In the genomic region with DNA sequence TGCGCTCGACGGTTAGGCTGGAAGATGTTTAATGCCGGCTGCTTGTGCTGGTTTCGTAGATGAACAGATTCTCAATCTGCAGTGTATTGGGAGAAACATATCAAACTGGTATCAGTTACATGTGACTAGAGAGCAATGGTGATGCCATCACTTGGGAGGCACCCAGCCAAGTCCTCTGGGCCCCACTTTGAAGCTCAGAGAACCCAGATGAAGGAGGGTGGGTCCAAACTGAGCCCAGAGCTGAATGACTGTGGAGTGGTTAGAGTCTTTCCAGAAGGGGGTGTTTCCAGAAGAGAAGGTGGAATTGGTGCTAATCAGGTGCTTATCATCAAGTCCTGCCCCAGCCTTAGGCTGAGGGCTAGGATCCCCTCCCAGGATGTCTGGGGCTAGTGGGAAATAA, we compare ENCODE assay signal across 16 mouse cellular contexts. TPM values are rescaled to one million over a fixed set of nuclear protein-coding genes. Genes with fewer than 3 reads are reported as not detected.
DNase-seq lines count a peak whose midpoint lies in the region; ATAC-seq and TF ChIP-seq lines count a peak whose summit lies in the region.
"Had no signal": no experiment of that assay in that cellular context is flagged by ENCODE, and none has a peak within 500 bp of the region (broad histone marks: within the 10 kb centered on the region; RNA-seq: fewer than 3 reads in every experiment).

No protein-coding gene starts in this region.

- no peak overlapping the region for H3K4me3 ChIP-seq in hindbrain, embryonic 12.5 days
- H3K4me3 ChIP-seq in hindbrain, embryonic 10.5 days: no peak overlapping the region
- no peak overlapping the region for H3K4me3 ChIP-seq in hindbrain, postnatal 0 days (ENCODE audit: low read length)
- H3K4me3 ChIP-seq in midbrain, embryonic 13.5 days (replicated peaks): no peak overlapping the region
- no peak overlapping the region for H3K4me3 ChIP-seq in neural tube, embryonic 14.5 days (ENCODE audit: low read depth, low read length)
- H3K4me3 ChIP-seq: embryonic facial prominence, embryonic 12.5 days; erythroblast, embryonic 14.5 days; forebrain, embryonic 15.5 days; liver, embryonic 15.5 days had no signal

- H3K27ac ChIP-seq in hindbrain, embryonic 12.5 days: no peak overlapping the region
- no peak overlapping the region for H3K27ac ChIP-seq in hindbrain, embryonic 10.5 days
- H3K27ac ChIP-seq in hindbrain, postnatal 0 days: no peak overlapping the region
- no peak overlapping the region for H3K27ac ChIP-seq in midbrain, embryonic 13.5 days
- no peak overlapping the region for H3K27ac ChIP-seq in neural tube, embryonic 14.5 days (ENCODE audit: low read depth, low read length)
- H3K27ac ChIP-seq: embryonic facial prominence, embryonic 12.5 days; forebrain, embryonic 15.5 days; liver, embryonic 15.5 days had no signal

- no peak for ATAC-seq in hindbrain, embryonic 12.5 days (ENCODE audit: low FRiP score)
- ATAC-seq in hindbrain, postnatal 0 days: no peak
- ATAC-seq in midbrain, embryonic 13.5 days: no peak
- ATAC-seq in neural tube, embryonic 14.5 days (ENCODE audit: low read depth): no peak
- ATAC-seq: forebrain, embryonic 15.5 days had no signal

- no peaks in the 10 kb centered on the region for H3K36me3 ChIP-seq in hindbrain, embryonic 12.5 days
- no peaks in the 10 kb centered on the region for H3K36me3 ChIP-seq in hindbrain, embryonic 10.5 days
- no peaks in the 10 kb centered on the region for H3K36me3 ChIP-seq in hindbrain, postnatal 0 days (ENCODE audit: insufficient read depth, low read length)
- no peaks in the 10 kb centered on the region for H3K36me3 ChIP-seq in midbrain, embryonic 13.5 days
- H3K36me3 ChIP-seq in neural tube, embryonic 14.5 days (ENCODE audit: control insufficient read depth, insufficient read depth, low read length): no peaks in the 10 kb centered on the region
- H3K36me3 ChIP-seq: embryonic facial prominence, embryonic 12.5 days; forebrain, embryonic 15.5 days; liver, embryonic 15.5 days had no signal

- peak overlapping the region; percentile 25 for H3K4me2 ChIP-seq in hindbrain, embryonic 12.5 days (replicated peaks)
- peak overlapping the region; percentile 94 for H3K4me2 ChIP-seq in hindbrain, postnatal 0 days (ENCODE audit: low read depth, low read length)
- peak overlapping the region; percentile 98 for H3K4me2 ChIP-seq in midbrain, embryonic 13.5 days (replicated peaks)
- H3K4me2 ChIP-seq in neural tube, embryonic 14.5 days (ENCODE audit: low read depth, low read length): 0 out of 2 replicates have a peak overlapping the region, but pooled peaks have one; percentile 11
- H3K4me2 ChIP-seq: embryonic facial prominence, embryonic 12.5 days; forebrain, embryonic 15.5 days; liver, embryonic 15.5 days had no signal

- TF ChIP-seq CTCF in hindbrain, postnatal 0 days (IDR thresholded peaks at IDR 0.05; ENCODE audit: low read depth): no peak

- H3K9ac ChIP-seq in hindbrain, embryonic 12.5 days: no peak overlapping the region
- no peak overlapping the region for H3K9ac ChIP-seq in hindbrain, postnatal 0 days (replicated peaks; ENCODE audit: low read length)
- H3K9ac ChIP-seq in midbrain, embryonic 13.5 days (replicated peaks): no peak overlapping the region
- no peak overlapping the region for H3K9ac ChIP-seq in neural tube, embryonic 14.5 days (replicated peaks; ENCODE audit: low read depth, low read length)
- H3K9ac ChIP-seq: embryonic facial prominence, embryonic 12.5 days; forebrain, embryonic 15.5 days; liver, embryonic 15.5 days had no signal

- no peak for DNase-seq in hindbrain, embryonic 10.5 days (ENCODE audit: low spot score)
- DNase-seq in hindbrain, postnatal 0 days (ENCODE audit: low spot score): no peak
- DNase-seq in liver: no peak
- no peak for DNase-seq in frontal cortex, adult 2 months (ENCODE audit: extremely low spot score in 1 of 2, low spot score in 1 of 2)
- DNase-seq: cerebellum, adult 2 months; gastrocnemius, postnatal 36 days; kidney, postnatal 10 days; layer of hippocampus, postnatal 36 days; thymus, postnatal 25 days had no signal

- peaks cover 23% of the 10 kb centered on the region for H3K27me3 ChIP-seq in hindbrain, embryonic 12.5 days
- H3K27me3 ChIP-seq in hindbrain, embryonic 10.5 days (ENCODE audit: insufficient read depth, poor library complexity, severe bottlenecking): peaks cover 72% of the 10 kb centered on the region
- no peaks in the 10 kb centered on the region for H3K27me3 ChIP-seq in hindbrain, postnatal 0 days (ENCODE audit: insufficient read depth, low read length)
- H3K27me3 ChIP-seq in midbrain, embryonic 13.5 days: peaks cover 11% of the 10 kb centered on the region; the same call in 1 of the 2 replicates
- no peaks in the 10 kb centered on the region for H3K27me3 ChIP-seq in neural tube, embryonic 14.5 days (ENCODE audit: control insufficient read depth, insufficient read depth, low read length)

- WGBS in hindbrain, embryonic 12.5 days: 88% methylated on average over 5 of the region's 5 CpGs
- 93% methylated on average over 5 of the region's 5 CpGs for WGBS in hindbrain, embryonic 10.5 days
- 75% methylated on average over 5 of the region's 5 CpGs for WGBS in hindbrain, postnatal 0 days
- 88% methylated on average over 5 of the region's 5 CpGs for WGBS in midbrain, embryonic 13.5 days
- WGBS in neural tube, embryonic 14.5 days: 52% methylated on average over 5 of the region's 5 CpGs

- H3K9me3 ChIP-seq in hindbrain, embryonic 12.5 days (replicated peaks): no peaks in the 10 kb centered on the region
- no peaks in the 10 kb centered on the region for H3K9me3 ChIP-seq in hindbrain, embryonic 10.5 days
- H3K9me3 ChIP-seq in hindbrain, postnatal 0 days (ENCODE audit: low read length): no peaks in the 10 kb centered on the region
- no peaks in the 10 kb centered on the region for H3K9me3 ChIP-seq in midbrain, embryonic 13.5 days
- no peaks in the 10 kb centered on the region for H3K9me3 ChIP-seq in neural tube, embryonic 14.5 days (ENCODE audit: control insufficient read depth, low read length)
- H3K9me3 ChIP-seq: embryonic facial prominence, embryonic 12.5 days; forebrain, embryonic 15.5 days; liver, embryonic 15.5 days had no signal

- H3K4me1 ChIP-seq in hindbrain, embryonic 12.5 days: peaks cover 33% of the 10 kb centered on the region
- H3K4me1 ChIP-seq in hindbrain, embryonic 10.5 days (replicated peaks): peaks cover 81% of the 10 kb centered on the region
- H3K4me1 ChIP-seq in hindbrain, postnatal 0 days (ENCODE audit: insufficient read depth, low read length): peaks cover 17% of the 10 kb centered on the region; the same call in 1 of the 2 replicates
- peaks cover 66% of the 10 kb centered on the region for H3K4me1 ChIP-seq in midbrain, embryonic 13.5 days (replicated peaks)
- peaks cover 11% of the 10 kb centered on the region; the same call in 1 of the 2 replicates for H3K4me1 ChIP-seq in neural tube, embryonic 14.5 days (ENCODE audit: control insufficient read depth, insufficient read depth, low read length)

RNA-seq across cellular contexts. Expression of gene Klhdc8a, which starts 2.8 kb away (rescaled TPM):
- 5.1 and 5.3 TPM in 2 replicates for polyA plus RNA-seq in hindbrain, embryonic 12.5 days (2016; fragmentation: Nextera tagmentation; extraction: Ambion mirVana)
- 1.0 and 3.5 TPM in 2 replicates for polyA plus RNA-seq in hindbrain, embryonic 10.5 days (2016; fragmentation: Nextera tagmentation; extraction: Ambion mirVana)
- total RNA-seq in hindbrain, postnatal 0 days (2014; rRNA removed): 23.0 and 26.0 TPM in 2 replicates
- 11.2 and 11.7 TPM in 2 replicates for polyA plus RNA-seq in hindbrain, postnatal 0 days (2015; fragmentation: Nextera tagmentation; extraction: Ambion mirVana)
- polyA plus RNA-seq in midbrain, embryonic 13.5 days (2015; fragmentation: Nextera tagmentation; extraction: Ambion mirVana): 6.3 and 6.7 TPM in 2 replicates
- polyA plus RNA-seq in neural tube, embryonic 14.5 days (2014; fragmentation: Nextera tagmentation; extraction: Ambion mirVana): 6.6 and 8.4 TPM in 2 replicates
- polyA plus RNA-seq in frontal cortex, adult 2 months (2012; rRNA removed): 8.8 and 10.1 TPM in 2 replicates
- polyA plus RNA-seq: erythroblast, embryonic 14.5 days had no signal

RNA-seq across cellular contexts. Expression of gene Nuak2, which starts 14.7 kb away (rescaled TPM):
- 29.7 and 30.0 TPM in 2 replicates for polyA plus RNA-seq in hindbrain, embryonic 12.5 days (2016; fragmentation: Nextera tagmentation; extraction: Ambion mirVana)
- polyA plus RNA-seq in hindbrain, embryonic 10.5 days (2016; fragmentation: Nextera tagmentation; extraction: Ambion mirVana): 42.3 and 44.4 TPM in 2 replicates
- 6.2 and 7.7 TPM in 2 replicates for total RNA-seq in hindbrain, postnatal 0 days (2014; rRNA removed)
- 7.4 and 7.9 TPM in 2 replicates for polyA plus RNA-seq in hindbrain, postnatal 0 days (2015; fragmentation: Nextera tagmentation; extraction: Ambion mirVana)
- 53.5 and 56.3 TPM in 2 replicates for polyA plus RNA-seq in midbrain, embryonic 13.5 days (2015; fragmentation: Nextera tagmentation; extraction: Ambion mirVana)
- 7.8 and 8.4 TPM in 2 replicates for polyA plus RNA-seq in neural tube, embryonic 14.5 days (2014; fragmentation: Nextera tagmentation; extraction: Ambion mirVana)
- polyA plus RNA-seq in frontal cortex, adult 2 months (2012; rRNA removed): 0.84 and 1.0 TPM in 2 replicates
- polyA plus RNA-seq: erythroblast, embryonic 14.5 days had no signal

Comparison
In these comparisons a context has a peak if more than half of its experiments do, and no peak if none do; other contexts are left out.
1. H3K4me2 ChIP-seq: peak in every context shown above with its lines; median percentile 98 in midbrain, embryonic 13.5 days; 94 in hindbrain, postnatal 0 days; 25 in hindbrain, embryonic 12.5 days; 11 in neural tube, embryonic 14.5 days.